Mouse (Mus musculus) cerebellum, adult (tissue): ENCODE results near the gene Igsf21.

Source experiments
- ATAC-seq: cut with Nextera tagmentation; 2 replicates; pipeline ENCODE4 v1.9.2; 2017; ENCODE audit warnings: mild to moderate bottlenecking, moderate library complexity, mixed read lengths; ENCODE audit not compliant: insufficient number of reproducible peaks, low FRiP score, low TSS enrichment

The Igsf21 gene

DNA sequence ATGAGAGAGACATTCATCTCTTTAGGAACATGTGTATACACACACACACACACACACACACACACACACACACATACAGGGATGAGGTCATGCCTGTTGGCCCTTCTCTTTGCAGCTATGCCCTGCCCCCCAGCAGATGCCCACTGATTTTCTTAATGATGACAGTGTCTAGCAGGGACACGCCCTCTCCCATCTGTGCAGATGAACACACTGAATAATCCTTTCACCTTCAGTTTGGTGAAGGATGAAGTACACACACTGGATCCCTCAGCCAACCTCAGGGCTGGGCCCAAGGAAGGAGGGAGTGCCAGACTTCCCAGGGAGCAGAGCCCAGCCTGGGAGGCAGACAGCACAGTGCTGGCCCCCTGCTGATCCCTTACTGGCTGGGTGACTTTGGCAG lies 4.3 kb downstream of the Igsf21 start:
- no peak for ATAC-seq

DNA sequence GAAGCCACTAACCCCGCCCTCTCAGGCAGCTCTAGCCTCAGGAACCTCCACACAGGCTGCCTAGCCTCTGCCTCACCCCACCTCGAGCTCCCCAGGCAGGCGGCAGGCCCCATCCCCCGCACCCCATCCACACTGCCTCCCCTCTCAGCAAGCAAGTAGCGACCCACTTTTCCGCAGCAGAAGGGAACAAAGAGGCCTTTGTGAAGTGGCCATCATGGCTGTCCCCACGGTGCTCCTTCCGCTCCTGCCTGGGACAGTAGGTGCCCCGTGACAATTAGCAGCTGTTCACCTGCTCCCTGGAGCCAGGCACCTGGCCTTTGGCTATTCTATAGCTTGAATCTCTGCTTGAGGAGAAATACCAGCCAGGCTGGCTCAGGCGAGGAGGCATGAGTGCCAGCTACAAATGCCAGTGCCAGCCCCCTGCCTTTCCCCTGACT lies 9.3 kb downstream of the Igsf21 start:
- ATAC-seq: peak; percentile 47; the same call in 1 of the 2 replicates

DNA sequence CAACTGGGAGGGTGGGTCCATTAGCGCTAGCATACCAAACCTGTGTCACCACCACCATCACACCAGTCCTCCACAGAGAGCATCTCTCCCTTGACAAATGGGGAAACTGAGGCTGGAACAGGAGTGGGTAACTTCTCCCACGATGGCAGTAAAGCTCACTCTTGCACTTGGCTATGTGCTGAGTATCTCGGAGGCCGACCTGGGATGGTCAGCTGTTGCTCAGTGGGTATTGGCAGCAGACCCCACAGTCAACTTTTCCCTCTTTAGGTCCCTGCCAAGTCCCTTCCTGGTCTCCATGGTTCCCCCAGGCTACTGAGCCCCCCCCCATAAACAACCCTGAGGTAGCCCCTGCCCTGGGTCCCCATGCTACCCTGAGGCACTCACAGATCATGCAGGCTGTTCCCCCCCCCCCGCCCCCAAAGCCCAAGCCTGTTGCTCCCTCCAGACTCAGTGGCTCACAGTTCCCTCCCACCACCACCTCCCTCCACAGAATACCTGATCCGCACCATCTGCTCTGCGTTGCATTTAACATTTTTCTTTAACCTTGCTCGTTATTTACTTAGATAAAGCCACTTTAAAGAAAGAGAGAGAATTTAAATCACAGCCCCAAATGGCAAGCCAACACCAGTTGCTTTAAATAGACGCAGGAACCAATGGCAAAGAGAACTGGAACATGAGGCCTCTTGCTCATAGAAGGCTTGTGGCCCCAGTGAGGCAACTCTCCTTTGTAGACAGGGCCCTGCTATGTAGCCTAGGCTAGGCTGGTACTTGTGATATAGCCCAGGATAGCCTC lies 11.0 kb downstream of the Igsf21 start:
- ATAC-seq: no peak

DNA sequence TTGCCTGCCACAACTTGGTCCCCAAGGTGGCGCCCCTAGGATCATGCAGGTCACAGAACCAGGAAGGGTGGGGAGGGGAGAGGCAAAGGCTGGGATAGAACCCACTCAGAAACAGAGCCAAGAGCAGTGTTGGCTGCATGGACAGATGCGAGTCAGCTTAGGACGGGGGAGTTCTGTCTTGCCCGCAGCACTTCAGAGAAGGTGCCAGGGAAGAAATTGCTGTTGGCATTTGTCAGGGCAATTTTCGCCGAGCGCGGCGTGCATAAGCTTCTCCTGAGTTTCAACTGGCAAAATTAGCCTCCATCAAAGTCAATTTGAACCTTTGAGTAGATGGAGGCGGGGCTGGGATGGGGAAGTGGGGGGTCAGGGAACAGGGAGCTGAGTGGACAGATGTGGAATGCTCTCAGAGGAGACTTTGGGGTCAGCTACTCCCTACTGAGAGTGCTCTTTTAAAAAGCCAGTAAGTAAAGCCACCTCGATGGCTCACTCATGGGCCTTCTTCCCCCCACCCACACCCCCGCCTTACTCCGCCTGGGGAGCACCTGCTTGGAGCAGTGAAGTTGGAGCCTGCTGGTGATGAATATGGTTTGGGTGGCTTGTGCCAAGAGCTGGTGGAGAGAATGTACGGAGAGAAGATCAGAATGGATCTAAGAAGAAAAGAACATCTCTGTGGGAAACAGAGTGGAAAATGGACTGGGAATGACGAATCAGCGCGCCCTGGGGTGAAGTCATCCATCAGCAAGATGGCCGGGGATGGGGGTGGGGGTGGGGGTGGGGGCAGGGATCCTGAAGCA lies 12.0 kb downstream of the Igsf21 start:
- no peak for ATAC-seq

DNA sequence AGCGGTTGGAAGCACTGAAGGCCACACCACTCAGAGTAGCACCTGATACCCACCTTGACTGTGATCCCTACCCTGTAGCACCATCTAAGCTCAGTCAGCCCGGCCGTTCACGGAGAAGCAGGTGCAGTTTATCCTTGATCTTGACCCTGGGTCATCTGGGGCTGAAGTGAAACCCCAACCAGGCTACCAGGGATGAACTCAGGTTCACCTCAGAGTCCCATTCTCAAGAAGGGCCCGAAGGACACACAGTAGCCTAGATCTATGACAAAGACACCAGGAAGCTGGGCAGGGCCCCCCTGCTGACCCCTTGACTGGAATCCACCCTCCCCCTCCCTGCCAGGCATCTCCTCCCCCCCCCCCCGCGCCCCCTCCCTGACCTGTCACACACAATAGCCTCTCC lies 18.7 kb downstream of the Igsf21 start:
- ATAC-seq: no peak

DNA sequence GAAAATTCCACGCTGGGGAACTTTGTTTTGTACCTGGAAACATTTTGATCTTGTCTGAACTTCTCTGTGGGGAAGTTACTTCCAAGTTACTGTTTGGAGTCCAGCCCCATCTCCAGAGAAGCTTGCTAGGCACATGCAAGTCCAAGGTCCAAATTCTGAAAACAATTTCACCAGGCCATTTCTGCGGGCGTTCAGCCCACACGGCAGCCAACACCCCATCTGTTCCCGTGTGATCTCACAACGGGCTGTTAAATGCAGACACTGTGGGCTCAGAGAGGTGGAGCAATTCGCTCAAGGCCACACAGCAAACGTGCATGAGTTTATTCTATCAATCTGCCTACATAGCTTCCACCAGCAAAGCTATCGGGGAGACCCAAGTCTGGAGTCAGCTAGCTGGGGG lies 21.4 kb downstream of the Igsf21 start:
- no peak for ATAC-seq

DNA sequence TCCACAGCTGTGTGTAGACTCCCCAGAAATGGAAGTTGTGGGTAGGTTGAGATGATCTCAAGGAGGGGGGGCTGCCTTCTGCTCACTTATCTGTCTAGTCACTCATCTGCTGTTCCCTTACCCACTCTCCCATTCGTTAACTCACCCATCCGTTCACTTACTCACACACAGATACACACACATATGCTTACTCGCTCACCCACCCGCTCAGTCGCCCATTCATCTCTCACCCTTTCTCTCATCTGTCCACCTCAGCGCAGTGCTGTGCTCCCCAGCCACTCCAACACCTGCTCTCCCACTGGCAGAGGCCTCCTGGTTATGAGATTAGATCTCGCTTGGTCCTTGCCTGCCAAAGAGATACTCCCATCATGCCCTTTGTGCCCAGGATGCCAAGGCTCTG lies 22.1 kb downstream of the Igsf21 start:
- ATAC-seq: no peak

DNA sequence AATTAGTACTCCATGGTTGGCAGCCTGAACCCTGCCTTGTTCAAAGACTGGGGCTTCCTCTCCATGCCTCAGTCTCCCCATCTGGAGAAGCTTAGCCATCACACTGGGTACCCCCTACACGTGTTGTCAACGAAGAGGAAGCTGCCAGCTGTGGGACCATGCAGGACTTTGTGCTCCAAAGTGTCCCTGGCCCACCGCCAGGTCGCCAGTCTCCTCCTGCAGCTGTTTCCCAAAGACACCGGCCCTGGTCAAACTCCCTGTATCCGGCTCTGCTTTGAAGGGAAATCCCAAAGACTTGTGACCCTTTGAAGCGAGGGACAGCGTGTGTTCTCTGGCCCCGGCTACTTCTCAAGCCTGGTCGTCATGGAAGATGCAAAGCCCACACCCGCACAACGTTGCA lies 23.5 kb downstream of the Igsf21 start:
- no peak for ATAC-seq

DNA sequence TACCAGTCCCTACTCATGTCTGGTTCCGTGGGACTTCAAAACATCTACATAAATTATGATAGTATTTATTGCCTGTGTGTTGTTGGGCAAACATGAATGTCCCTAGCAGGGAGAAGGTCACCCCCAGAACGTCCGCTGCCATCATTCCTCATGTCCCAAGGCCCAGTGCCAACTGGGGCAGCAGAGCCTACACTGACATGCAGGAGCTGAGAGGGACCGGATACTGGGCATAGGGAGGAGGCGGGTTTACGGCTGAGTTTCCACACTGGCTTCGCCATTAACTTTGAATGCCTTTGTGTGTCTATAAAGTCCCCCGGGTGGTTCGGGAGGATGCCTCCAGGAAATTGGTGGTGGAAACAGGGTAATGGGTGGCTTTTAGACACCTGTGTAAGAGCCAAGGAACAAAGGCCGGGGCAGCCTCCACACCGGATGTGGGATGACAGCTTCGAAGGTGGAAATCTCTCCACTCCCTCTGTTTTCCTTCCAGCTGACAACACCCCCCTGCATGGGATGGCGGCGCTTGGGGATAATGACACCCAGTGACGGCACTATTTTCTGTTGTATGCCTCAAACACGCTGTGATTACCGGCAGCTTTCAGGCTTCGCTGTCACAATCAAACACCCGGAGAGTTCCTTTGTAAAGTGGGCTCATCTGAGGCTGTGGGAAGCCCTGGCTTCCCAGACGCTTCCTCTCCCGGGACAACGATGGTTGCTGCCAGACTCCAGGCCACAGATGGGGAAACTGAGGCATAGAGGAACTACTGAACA lies 26.1 kb downstream of the Igsf21 start:
- no peak for ATAC-seq

DNA sequence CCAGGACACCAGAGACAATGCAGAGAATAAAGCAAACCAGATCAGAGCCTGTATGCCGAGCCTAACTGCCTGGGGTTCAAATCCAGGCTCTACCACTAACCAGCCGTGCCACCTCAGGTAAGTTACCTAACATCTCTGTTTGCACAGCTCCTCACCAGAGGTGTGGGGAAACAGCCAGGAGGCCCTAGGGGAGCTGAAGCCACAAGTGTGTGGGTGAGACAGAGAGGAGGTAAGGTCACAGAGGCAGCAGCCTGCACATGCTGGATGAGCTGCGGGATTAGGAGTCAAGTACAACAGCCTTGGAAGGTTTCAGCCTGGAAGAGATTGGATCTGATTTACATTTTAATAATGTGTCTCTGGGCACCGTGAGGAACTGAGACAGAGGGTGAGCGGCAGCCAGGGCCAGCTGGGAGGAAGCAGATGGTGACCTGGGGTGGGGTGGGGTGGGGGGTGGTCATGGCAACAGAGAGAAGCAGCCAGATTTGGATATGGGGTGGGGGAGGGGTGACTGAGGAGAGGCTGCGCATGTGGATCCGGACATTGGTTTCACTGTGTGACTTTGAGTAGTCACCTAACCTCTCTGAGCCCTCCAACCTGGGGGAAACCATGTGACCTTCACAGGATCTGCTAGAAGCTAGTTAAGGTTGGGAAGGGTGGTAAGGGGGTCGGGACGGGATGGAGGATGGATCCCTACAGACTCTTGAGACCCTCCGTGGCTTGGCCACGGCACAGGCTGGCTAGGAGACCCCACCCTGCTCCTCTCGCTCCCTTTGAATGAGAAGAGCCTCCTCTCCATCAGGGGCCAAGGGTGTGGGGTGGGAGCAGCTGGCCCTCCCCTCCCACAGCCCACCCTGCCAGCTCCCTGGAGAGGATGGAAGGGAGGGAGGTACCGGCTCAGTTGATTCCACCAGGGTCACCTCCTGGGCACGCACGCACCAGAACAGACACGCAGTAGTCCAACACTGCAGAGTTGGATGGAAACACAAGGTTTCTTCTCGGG lies 27.4 kb downstream of the Igsf21 start:
- peak; percentile 39 for ATAC-seq

DNA sequence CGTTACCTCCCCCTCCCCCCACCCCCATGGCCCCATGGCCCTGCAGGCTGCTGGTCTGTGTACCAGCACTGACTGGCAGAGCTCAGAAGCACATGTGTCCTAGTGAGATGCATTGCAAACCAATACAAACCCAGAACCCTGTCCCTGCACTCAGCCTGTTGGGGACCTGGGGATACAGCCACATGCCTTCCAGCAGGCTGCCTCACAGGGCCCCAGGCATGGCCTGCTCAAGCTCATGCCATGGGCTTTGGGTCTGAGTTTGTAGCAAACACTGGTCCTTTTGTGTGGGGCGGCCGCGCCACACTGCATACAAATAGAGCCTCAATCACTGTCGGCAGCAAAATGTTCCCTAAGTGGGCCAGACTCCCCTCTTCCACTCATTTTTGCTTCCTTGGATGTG lies 28.2 kb downstream of the Igsf21 start:
- ATAC-seq: no peak

DNA sequence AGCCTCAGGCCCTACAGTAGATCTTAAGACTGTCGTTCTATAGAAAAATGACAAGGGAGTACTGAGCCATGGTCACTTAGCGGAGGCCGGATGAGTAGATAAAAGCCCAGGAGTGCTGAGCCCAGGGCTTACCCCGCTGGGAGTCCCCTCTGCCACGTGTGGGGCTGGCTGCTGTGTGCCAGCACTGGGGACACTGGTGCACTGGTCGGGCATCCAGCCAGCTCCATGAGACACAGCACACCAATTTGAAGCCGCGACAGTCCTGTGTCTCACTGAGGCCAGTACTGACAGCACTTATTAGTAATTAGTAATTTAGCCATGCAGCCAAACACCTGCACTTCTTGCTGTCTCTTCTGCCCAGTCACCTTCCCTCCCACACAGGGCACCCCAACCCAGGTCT lies 28.6 kb downstream of the Igsf21 start:
- no peak for ATAC-seq

DNA sequence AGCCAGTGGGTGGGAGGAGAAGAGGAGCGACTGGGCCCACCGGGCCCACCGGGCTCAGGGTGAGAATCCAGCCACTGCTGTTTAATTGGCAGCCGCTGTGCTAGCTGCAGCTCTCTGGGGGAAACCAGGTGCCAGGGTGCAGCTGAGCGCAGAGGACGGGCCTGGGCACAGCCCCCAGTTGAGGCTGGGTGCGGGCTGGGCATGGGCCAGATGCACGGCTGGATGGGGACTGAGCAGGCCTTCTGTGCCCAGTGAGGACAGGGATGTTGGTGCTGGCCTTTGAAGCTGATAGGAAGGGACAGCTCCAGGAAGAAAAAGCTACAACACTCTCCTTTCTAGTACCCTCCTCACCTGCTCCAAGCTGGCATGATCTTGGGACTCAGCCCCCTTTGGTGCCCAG lies 30.5 kb downstream of the Igsf21 start:
- ATAC-seq: no peak

DNA sequence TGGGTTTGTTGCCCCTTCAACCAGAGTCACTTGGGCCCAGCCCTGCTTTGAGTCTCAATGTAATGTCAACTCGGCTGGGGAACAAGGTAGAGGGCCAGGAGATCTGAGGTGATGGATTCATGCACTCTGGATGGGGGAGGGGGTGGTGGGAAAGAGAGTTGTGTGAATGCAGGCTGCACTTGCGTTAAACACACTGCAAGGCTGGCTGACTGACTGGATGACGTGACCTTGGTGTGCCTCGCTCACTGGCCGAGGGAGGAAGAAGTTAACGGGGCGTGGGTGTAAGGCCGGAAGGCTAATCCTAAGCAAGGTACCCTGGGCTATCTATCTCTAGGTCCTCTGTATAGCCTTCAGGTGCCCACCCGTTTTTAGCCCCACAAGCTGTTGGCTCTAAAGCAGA lies 31.4 kb downstream of the Igsf21 start:
- ATAC-seq: no peak

DNA sequence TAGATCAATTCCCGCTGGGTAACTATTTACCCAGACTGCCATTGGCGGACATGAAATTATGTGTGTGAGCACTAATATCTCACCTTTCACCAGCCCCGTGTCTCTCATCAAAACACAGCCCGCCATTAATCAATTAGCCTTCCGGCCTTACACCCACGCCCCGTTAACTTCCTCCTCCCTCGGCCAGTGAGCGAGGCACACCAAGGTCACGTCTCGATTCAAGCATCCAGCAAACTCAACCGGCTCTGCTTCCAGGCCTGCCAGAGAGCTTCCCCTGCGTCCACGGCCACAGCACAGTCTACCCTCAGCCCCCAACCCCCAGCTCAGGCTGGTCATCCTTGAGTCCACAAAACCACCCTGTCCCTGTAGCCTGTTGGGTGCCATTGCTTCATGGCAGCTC lies 32.2 kb downstream of the Igsf21 start:
- no peak for ATAC-seq

DNA sequence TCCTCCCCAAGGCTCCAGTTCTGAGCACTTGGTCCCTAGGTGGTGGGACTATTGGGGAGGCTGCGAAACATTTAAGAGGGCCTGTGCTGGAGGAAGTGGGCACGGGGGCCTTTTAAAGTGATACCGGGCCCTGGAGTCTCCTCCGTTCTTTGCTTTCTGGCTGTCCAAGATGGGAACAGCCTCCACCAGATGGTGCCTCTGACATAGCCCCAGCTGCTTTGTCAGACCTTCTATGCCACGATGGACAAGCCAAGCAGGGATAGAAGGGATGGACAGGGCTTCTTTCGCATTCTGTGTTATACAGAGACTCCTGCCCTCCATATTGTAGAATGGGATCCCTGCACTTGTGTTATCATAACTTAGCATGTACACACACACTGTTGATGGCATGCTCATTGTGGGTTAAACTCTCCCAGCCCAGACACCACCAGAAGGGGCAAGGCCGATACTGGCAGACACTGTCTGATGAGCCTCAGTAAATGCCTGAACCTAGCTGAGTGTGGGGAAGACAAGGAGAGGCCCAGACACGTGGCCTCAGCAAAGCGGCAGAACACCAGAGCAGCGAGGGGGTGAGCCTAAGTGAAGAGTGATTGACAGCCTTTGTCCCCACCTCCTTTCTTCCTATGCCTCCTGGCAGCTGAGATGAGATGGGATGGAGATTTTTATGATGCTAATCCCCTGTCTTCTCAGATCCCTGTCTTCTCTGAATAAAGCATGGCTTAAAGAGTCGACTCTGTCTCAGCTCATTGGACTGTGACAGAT lies 36.3 kb downstream of the Igsf21 start:
- ATAC-seq: no peak

DNA sequence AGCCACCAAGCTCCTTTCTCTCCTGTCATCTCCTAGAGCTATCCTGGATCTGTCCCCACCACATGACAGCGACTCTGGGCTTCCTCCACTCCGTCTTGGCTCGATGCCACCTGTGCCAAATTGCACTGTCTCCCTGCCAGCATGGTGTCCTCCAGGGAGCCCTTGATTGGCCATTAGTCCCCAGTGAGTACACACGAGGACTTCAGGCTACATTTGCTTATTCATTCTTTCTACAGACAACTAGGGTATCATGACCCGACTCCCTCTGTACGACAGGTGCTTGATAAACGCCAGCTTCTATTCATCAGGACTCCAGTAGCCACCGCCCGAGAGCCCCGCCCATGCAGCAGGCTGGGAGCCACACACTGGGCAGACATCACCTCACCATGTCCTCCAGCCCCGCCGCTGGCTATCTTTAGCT lies 40.8 kb downstream of the Igsf21 start:
- peak; percentile 53; the same call in 1 of the 2 replicates for ATAC-seq

DNA sequence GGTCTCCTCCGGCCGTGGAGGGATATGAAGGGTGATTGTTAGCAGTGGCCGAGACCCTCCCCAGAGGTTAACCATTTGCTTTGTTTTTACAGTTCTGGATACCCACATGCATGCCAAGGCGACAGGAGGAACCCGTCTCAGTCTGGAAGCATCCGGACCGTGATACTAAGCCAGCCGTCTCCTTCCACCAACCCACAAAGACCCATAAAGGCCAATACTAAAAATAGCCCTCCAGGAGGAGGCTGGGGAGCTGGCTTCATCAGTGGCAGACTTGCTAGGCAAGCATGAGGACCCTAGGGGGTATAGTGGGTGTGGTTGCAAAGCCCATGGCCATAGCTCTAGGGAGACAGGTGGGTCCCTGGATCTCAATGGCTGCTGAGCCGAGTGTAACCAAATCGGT lies 41.8 kb downstream of the Igsf21 start:
- ATAC-seq: no peak

DNA sequence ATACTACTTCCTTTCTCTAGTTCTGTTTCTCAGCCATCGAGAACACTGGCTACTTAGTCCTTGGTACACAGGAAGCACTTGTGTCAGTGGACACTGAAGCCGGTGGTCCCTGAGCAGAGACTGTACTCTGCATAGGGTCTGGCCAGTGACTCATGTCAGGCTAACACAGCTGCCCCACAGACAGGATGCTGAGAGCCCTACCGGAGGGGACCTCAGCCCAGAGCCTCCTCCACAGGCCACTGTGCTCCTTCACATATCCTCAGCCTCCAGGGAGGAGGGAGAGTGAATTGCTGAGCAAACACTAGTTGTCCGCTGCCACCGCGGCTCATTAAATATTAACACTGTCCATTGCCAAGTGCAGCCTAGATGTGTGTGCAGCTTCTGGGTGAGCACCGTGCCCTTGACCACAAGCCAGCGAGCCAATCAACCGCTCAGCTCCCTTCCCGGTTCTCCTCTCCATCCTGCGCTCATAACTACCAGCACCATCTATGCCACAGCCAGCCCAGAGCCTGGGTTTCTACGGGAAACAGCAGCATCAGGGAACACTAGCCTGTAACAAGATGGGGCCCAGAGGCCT lies 42.8 kb downstream of the Igsf21 start:
- no peak for ATAC-seq
